Mouse (Mus musculus): ENCODE measurements around the gene Adgrg2. TPM values are rescaled to one million over a fixed set of nuclear protein-coding genes. Genes with fewer than 3 reads are reported as not detected.

Adgrg2 gene
- polyA plus RNA-seq, 1 experiment from 2014 or later = 1.5 TPM

- Histone ChIP-seq H3K27me3 (ENCODE audit: insufficient read depth, low read length) (no peaks in the 10 kb centered on the region), H3K4me3 (replicated peaks; ENCODE audit: low read depth, low read length) (no peak overlapping the region), H3K4me2 (ENCODE audit: low read length) (no peak overlapping the region), H3K4me1 (replicated peaks; ENCODE audit: insufficient read depth, low read length) (no peaks in the 10 kb centered on the region), H3K9ac (ENCODE audit: low read depth, low read length) (no peak overlapping the region), H3K27ac (no peak overlapping the region), H3K36me3 (ENCODE audit: insufficient read depth, low read length) (no peaks in the 10 kb centered on the region), H3K9me3 (replicated peaks; ENCODE audit: low read length) (no peaks in the 10 kb centered on the region)
- 84% methylated on average over 3 of the region's 3 CpGs for WGBS
- DNase-seq (ENCODE audit: low spot score) = no peak
- no peak for TF ChIP-seq CTCF (IDR thresholded peaks at IDR 0.05; ENCODE audit: low read depth)
- ATAC-seq (replicated peaks; ENCODE audit: low FRiP score, low read depth) = no peak
Measured at GRCm38 (mm10) chrX:160448351-160448750, 57.9 kb downstream of the Adgrg2 start.

GRCm38 (mm10) chrX:160449363-160449762 lies 58.9 kb downstream of the Adgrg2 start:
- Histone ChIP-seq H3K9me3 (replicated peaks; ENCODE audit: low read length) (no peaks in the 10 kb centered on the region), H3K9ac (ENCODE audit: low read depth, low read length) (no peak overlapping the region), H3K27me3 (ENCODE audit: insufficient read depth, low read length) (no peaks in the 10 kb centered on the region), H3K4me1 (replicated peaks; ENCODE audit: insufficient read depth, low read length) (no peaks in the 10 kb centered on the region), H3K27ac (no peak overlapping the region), H3K36me3 (ENCODE audit: insufficient read depth, low read length) (no peaks in the 10 kb centered on the region), H3K4me2 (ENCODE audit: low read length) (no peak overlapping the region), H3K4me3 (replicated peaks; ENCODE audit: low read depth, low read length) (no peak overlapping the region)
- peak; percentile 40; the same call in 1 of the 2 replicates for TF ChIP-seq CTCF (IDR thresholded peaks at IDR 0.05; ENCODE audit: low read depth)
- WGBS = 82% methylated on average over 2 of the region's 2 CpGs
- no peak for ATAC-seq (replicated peaks; ENCODE audit: low FRiP score, low read depth)
- no peak for DNase-seq (ENCODE audit: low spot score)

- H3K4me1 ChIP-seq (replicated peaks; ENCODE audit: insufficient read depth, low read length) = no peaks in the 10 kb centered on the region
- WGBS = 69% methylated on average over 5 of the region's 5 CpGs
- no peaks in the 10 kb centered on the region for H3K9me3 ChIP-seq (replicated peaks; ENCODE audit: low read length)
- peak; percentile 63 for TF ChIP-seq CTCF (IDR thresholded peaks at IDR 0.05; ENCODE audit: low read depth)
- no peak for ATAC-seq (replicated peaks; ENCODE audit: low FRiP score, low read depth)
- no peak overlapping the region for H3K4me2 ChIP-seq (ENCODE audit: low read length)
- peak; percentile 39 for DNase-seq (ENCODE audit: low spot score)
- H3K27me3 ChIP-seq (ENCODE audit: insufficient read depth, low read length) = no peaks in the 10 kb centered on the region
- H3K4me3 ChIP-seq (replicated peaks; ENCODE audit: low read depth, low read length) = no peak overlapping the region
- no peak overlapping the region for H3K27ac ChIP-seq
- H3K36me3 ChIP-seq (ENCODE audit: insufficient read depth, low read length) = no peaks in the 10 kb centered on the region
- H3K9ac ChIP-seq (ENCODE audit: low read depth, low read length) = no peak overlapping the region
Measured at GRCm38 (mm10) chrX:160455686-160456085, 65.2 kb downstream of the Adgrg2 start.

- no peak overlapping the region for H3K27ac ChIP-seq
- 75% methylated on average over 3 of the region's 3 CpGs for WGBS
Measured at GRCm38 (mm10) chrX:160471257-160471786, 80.8 kb downstream of the Adgrg2 start.

GRCm38 (mm10) chrX:160489784-160490183 lies 99.3 kb downstream of the Adgrg2 start:
- ATAC-seq (replicated peaks; ENCODE audit: low FRiP score, low read depth) (no peak), DNase-seq (ENCODE audit: low spot score) (no peak)
- Histone ChIP-seq H3K9ac (ENCODE audit: low read depth, low read length) (no peak overlapping the region), H3K27ac (no peak overlapping the region), H3K4me3 (replicated peaks; ENCODE audit: low read depth, low read length) (no peak overlapping the region), H3K9me3 (replicated peaks; ENCODE audit: low read length) (no peaks in the 10 kb centered on the region), H3K27me3 (ENCODE audit: insufficient read depth, low read length) (no peaks in the 10 kb centered on the region), H3K4me1 (replicated peaks; ENCODE audit: insufficient read depth, low read length) (no peaks in the 10 kb centered on the region), H3K36me3 (ENCODE audit: insufficient read depth, low read length) (no peaks in the 10 kb centered on the region), H3K4me2 (ENCODE audit: low read length) (no peak overlapping the region)
- 70% methylated on average over 2 of the region's 2 CpGs for WGBS
- no peak for TF ChIP-seq CTCF (IDR thresholded peaks at IDR 0.05; ENCODE audit: low read depth)

More at GRCm38 (mm10) chrX:160471257-160471786, 80.8 kb downstream of the Adgrg2 start:
- DNase-seq (ENCODE audit: low spot score) (no peak), ATAC-seq (replicated peaks; ENCODE audit: low FRiP score, low read depth) (no peak)
- Histone ChIP-seq H3K27me3 (ENCODE audit: insufficient read depth, low read length) (no peaks in the 10 kb centered on the region), H3K4me3 (replicated peaks; ENCODE audit: low read depth, low read length) (no peak overlapping the region), H3K4me1 (replicated peaks; ENCODE audit: insufficient read depth, low read length) (no peaks in the 10 kb centered on the region), H3K9ac (ENCODE audit: low read depth, low read length) (no peak overlapping the region), H3K36me3 (ENCODE audit: insufficient read depth, low read length) (no peaks in the 10 kb centered on the region), H3K9me3 (replicated peaks; ENCODE audit: low read length) (no peaks in the 10 kb centered on the region), H3K4me2 (ENCODE audit: low read length) (no peak overlapping the region)
- no peak for TF ChIP-seq CTCF (IDR thresholded peaks at IDR 0.05; ENCODE audit: low read depth)

- ATAC-seq (replicated peaks; ENCODE audit: low FRiP score, low read depth) (no peak), DNase-seq (ENCODE audit: low spot score) (no peak)
- H3K9ac ChIP-seq (ENCODE audit: low read depth, low read length) = no peak overlapping the region
- no peak for TF ChIP-seq CTCF (IDR thresholded peaks at IDR 0.05; ENCODE audit: low read depth)
- no peaks in the 10 kb centered on the region for H3K27me3 ChIP-seq (ENCODE audit: insufficient read depth, low read length)
- H3K4me2 ChIP-seq (ENCODE audit: low read length) = no peak overlapping the region
- no peaks in the 10 kb centered on the region for H3K9me3 ChIP-seq (replicated peaks; ENCODE audit: low read length)
- H3K27ac ChIP-seq = no peak overlapping the region
- H3K4me3 ChIP-seq (replicated peaks; ENCODE audit: low read depth, low read length) = no peak overlapping the region
- WGBS = 51% methylated on average over 3 of the region's 3 CpGs
- H3K36me3 ChIP-seq (ENCODE audit: insufficient read depth, low read length) = no peaks in the 10 kb centered on the region
- no peaks in the 10 kb centered on the region for H3K4me1 ChIP-seq (replicated peaks; ENCODE audit: insufficient read depth, low read length)
Measured at GRCm38 (mm10) chrX:160494333-160494732, 103.8 kb downstream of the Adgrg2 start.

GRCm38 (mm10) chrX:160494921-160495320 lies 104.4 kb downstream of the Adgrg2 start:
- Histone ChIP-seq H3K4me3 (replicated peaks; ENCODE audit: low read depth, low read length) (no peak overlapping the region), H3K4me1 (replicated peaks; ENCODE audit: insufficient read depth, low read length) (no peaks in the 10 kb centered on the region), H3K27me3 (ENCODE audit: insufficient read depth, low read length) (no peaks in the 10 kb centered on the region), H3K27ac (no peak overlapping the region), H3K9ac (ENCODE audit: low read depth, low read length) (no peak overlapping the region), H3K36me3 (ENCODE audit: insufficient read depth, low read length) (no peaks in the 10 kb centered on the region), H3K4me2 (ENCODE audit: low read length) (no peak overlapping the region), H3K9me3 (replicated peaks; ENCODE audit: low read length) (no peaks in the 10 kb centered on the region)
- TF ChIP-seq CTCF (IDR thresholded peaks at IDR 0.05; ENCODE audit: low read depth) = no peak
- no peak for DNase-seq (ENCODE audit: low spot score)
- WGBS = 73% methylated on average over 6 of the region's 6 CpGs
- no peak for ATAC-seq (replicated peaks; ENCODE audit: low FRiP score, low read depth)

All from kidney, postnatal 0 days (tissue).